Mouse (Mus musculus) bone marrow, adult 2 months (tissue): ENCODE measurements at regions not wholly inside any gene's neighbourhood (a gene's known extent, or its start where the extent isn't known, plus 50 kb on each side); places are given as distances from the start of the nearest gene placed in this dataset.

Experiments
- H3K27ac ChIP-seq: fragments of 200-500 bp; 2 replicates; pipeline ENCODE4 v1.5.1; 2012; ENCODE audit warnings: low read depth, mild to moderate bottlenecking, control low read depth, inconsistent platforms, low read length; ENCODE audit not compliant: control insufficient read depth, poor library complexity, insufficient read depth
- H3K4me1 ChIP-seq: fragments of 200-500 bp; 2 replicates; pipeline ENCODE4 v1.6.1; 2011; ENCODE audit warnings: low read length; ENCODE audit not compliant: control insufficient read depth, insufficient read depth
- H3K4me3 ChIP-seq: fragments of 200-500 bp; replicated peaks from 2 replicates; pipeline ENCODE3; 2011; ENCODE audit warnings: mild to moderate bottlenecking, low read depth, low read length, control low read depth; ENCODE audit not compliant: control insufficient read depth
- CTCF ChIP-seq: fragments of 200-500 bp; IDR thresholded peaks from 2 replicates; pipeline ENCODE4 v1.5.1; 2011; ENCODE audit warnings: low read length, control low read depth; ENCODE audit not compliant: control insufficient read depth, insufficient read depth
- POLR2A ChIP-seq: fragments of 200-500 bp; IDR thresholded peaks from 2 replicates; pipeline ENCODE4 v1.6.1; 2011; ENCODE audit warnings: low read depth, mild to moderate bottlenecking, control low read depth, low read length, borderline replicate concordance; ENCODE audit not compliant: control insufficient read depth
- WGBS: fragments of 180-500 bp; shearing (Covaris S2); methylation state at CpG from one replicate; pipeline ENCODE4 v1.1.7; 2018; 5-methylcytosine and 5-hydroxymethylcytosine counted together

- no peaks in the 10 kb centered on the region; the same call in 1 of the 2 replicates for H3K4me1 ChIP-seq
These were observed 198.2 kb upstream of the Rnd3 start for GRCm38 (mm10) chr2:51347086-51347485.

GRCm38 (mm10) chr2:51342421-51342820, 193.5 kb upstream of the Rnd3 start:
- no peaks in the 10 kb centered on the region for H3K4me1 ChIP-seq
- H3K27ac ChIP-seq = no peak overlapping the region
- no peak for TF ChIP-seq POLR2A
- no peak for TF ChIP-seq CTCF
- WGBS = 75% methylated on average over 1 of the region's 1 CpGs
- H3K4me3 ChIP-seq = no peak overlapping the region

More at GRCm38 (mm10) chr2:51347086-51347485, 198.2 kb upstream of the Rnd3 start:
- Histone ChIP-seq H3K4me3 (no peak overlapping the region), H3K27ac (no peak overlapping the region)
- TF ChIP-seq CTCF = no peak
- TF ChIP-seq POLR2A = no peak
- WGBS = 86% methylated on average over 1 of the region's 1 CpGs

GRCm38 (mm10) chr2:51334437-51334836, 185.5 kb upstream of the Rnd3 start:
- no peak overlapping the region for H3K4me3 ChIP-seq
- 82% methylated on average over 6 of the region's 6 CpGs for WGBS
- no peak overlapping the region for H3K27ac ChIP-seq
- TF ChIP-seq CTCF (no peak), POLR2A (no peak)
- H3K4me1 ChIP-seq = no peaks in the 10 kb centered on the region

- WGBS = 87% methylated on average over 8 of the region's 8 CpGs
- H3K4me3 ChIP-seq = no peak overlapping the region
- no peak overlapping the region for H3K27ac ChIP-seq
- no peaks in the 10 kb centered on the region for H3K4me1 ChIP-seq
- TF ChIP-seq CTCF = no peak
- no peak for TF ChIP-seq POLR2A
These were observed 178.2 kb upstream of the Rnd3 start for GRCm38 (mm10) chr2:51327081-51327480.

GRCm38 (mm10) chr2:51321676-51322075, 172.8 kb upstream of the Rnd3 start:
- Histone ChIP-seq H3K4me1 (no peaks in the 10 kb centered on the region), H3K27ac (no peak overlapping the region), H3K4me3 (no peak overlapping the region)
- no peak for TF ChIP-seq CTCF
- TF ChIP-seq POLR2A = no peak
- 72% methylated on average over 5 of the region's 5 CpGs for WGBS

- 83% methylated on average over 8 of the region's 8 CpGs for WGBS
- no peaks in the 10 kb centered on the region for H3K4me1 ChIP-seq
- no peak overlapping the region for H3K4me3 ChIP-seq
- H3K27ac ChIP-seq = no peak overlapping the region
- TF ChIP-seq CTCF = no peak
- no peak for TF ChIP-seq POLR2A
These were observed 167.5 kb upstream of the Rnd3 start for GRCm38 (mm10) chr2:51316452-51316851.

- no peak for TF ChIP-seq POLR2A
- TF ChIP-seq CTCF = no peak
- Histone ChIP-seq H3K4me1 (no peaks in the 10 kb centered on the region), H3K4me3 (no peak overlapping the region), H3K27ac (no peak overlapping the region)
- WGBS = 83% methylated on average over 4 of the region's 4 CpGs
These were observed 164.5 kb upstream of the Rnd3 start for GRCm38 (mm10) chr2:51313414-51313813.

GRCm38 (mm10) chr2:51306257-51306656, 157.3 kb upstream of the Rnd3 start:
- TF ChIP-seq POLR2A = no peak
- TF ChIP-seq CTCF = no peak
- no peaks in the 10 kb centered on the region for H3K4me1 ChIP-seq

GRCm38 (mm10) chr2:51305411-51305810, 156.5 kb upstream of the Rnd3 start:
- 12% methylated on average over 6 of the region's 6 CpGs for WGBS
- Histone ChIP-seq H3K27ac (no peak overlapping the region), H3K4me1 (no peaks in the 10 kb centered on the region), H3K4me3 (no peak overlapping the region)
- TF ChIP-seq CTCF (no peak), POLR2A (no peak)

More at GRCm38 (mm10) chr2:51306257-51306656, 157.3 kb upstream of the Rnd3 start:
- 71% methylated on average over 1 of the region's 1 CpGs for WGBS
- H3K4me3 ChIP-seq = no peak overlapping the region
- H3K27ac ChIP-seq = no peak overlapping the region
